Mouse (Mus musculus) C2C12 (cell line): ENCODE measurements around the gene Tbcel. TPM values are rescaled to one million over a fixed set of nuclear protein-coding genes. Genes with fewer than 3 reads are reported as not detected.

Source experiments
- H3K27me3 ChIP-seq: one replicate; pipeline ENCODE4 v1.6.1; 2011; ENCODE audit not compliant: control insufficient read depth, insufficient read depth, insufficient read length
- H3K36me3 ChIP-seq: one replicate; pipeline ENCODE4 v1.6.1; 2011; ENCODE audit not compliant: control insufficient read depth, insufficient read depth
- H3K4me3 ChIP-seq: one replicate; pipeline ENCODE4 v1.5.1; 2011; ENCODE audit warnings: mild to moderate bottlenecking, control low read depth; ENCODE audit not compliant: poor library complexity, insufficient read depth, severe bottlenecking
- H3K79me2 ChIP-seq: one replicate; pipeline ENCODE4 v1.6.1; 2011; ENCODE audit not compliant: control insufficient read depth, insufficient read depth
- H3K79me3 ChIP-seq: one replicate; pipeline ENCODE4 v1.6.1; 2011; ENCODE audit warnings: low read depth, control low read depth
- H3ac ChIP-seq: one replicate; pipeline ENCODE3; 2011; ENCODE audit warnings: low read depth; ENCODE audit not compliant: control insufficient read depth, insufficient read length
- CEBPB ChIP-seq: IDR thresholded peaks from one replicate; pipeline ENCODE4 v1.6.1; 2011; ENCODE audit warnings: low read depth, mild to moderate bottlenecking, control low read depth, moderate library complexity
- CTCF ChIP-seq: IDR thresholded peaks from one replicate; pipeline ENCODE4 v1.5.1; 2011; ENCODE audit not compliant: control insufficient read depth, insufficient read depth, insufficient read length
- FOSL1 ChIP-seq: IDR thresholded peaks from one replicate; pipeline ENCODE4 v1.8.0; 2011; ENCODE audit warnings: mild to moderate bottlenecking, low read length; ENCODE audit not compliant: poor library complexity, insufficient read depth, severe bottlenecking
- MAX ChIP-seq: IDR thresholded peaks from one replicate; pipeline ENCODE4 v1.6.1; 2011; ENCODE audit warnings: mild to moderate bottlenecking, control low read depth
- MYOD1 ChIP-seq: IDR thresholded peaks from one replicate; pipeline ENCODE4 v1.6.1; 2011; ENCODE audit warnings: low read depth; ENCODE audit not compliant: control insufficient read depth, insufficient read length
- MYOG ChIP-seq: IDR thresholded peaks from one replicate; pipeline ENCODE4 v1.6.1; 2011; ENCODE audit not compliant: control insufficient read depth, insufficient read length; ENCODE audit errors: extremely low read depth
- USF1 ChIP-seq: IDR thresholded peaks from one replicate; pipeline ENCODE4 v1.6.1; 2011; ENCODE audit warnings: low read depth, mild to moderate bottlenecking, control low read depth, moderate library complexity
- polyA plus RNA-seq: library from polyadenylated mRNA; unstranded; fragments of >200 nt; fragmentation: generic; extraction: Trizol; gene quantifications from one replicate; pipeline ENCODE4 v1.2.1, GENCODE M21; 2012; ENCODE audit warnings: missing spikeins

Tbcel gene
- polyA plus RNA-seq, 1 experiment = 5.3 TPM

GRCm38 (mm10) chr9:42399829-42400228 lies 107.8 kb downstream of the Tbcel start, which contains the start of gene Tecta:
TSS of gene Tecta (minus strand) at chr9:42399929.
- Histone ChIP-seq H3K36me3 (no peaks in the 10 kb centered on the region), H3K27me3 (peaks cover 3% of the 10 kb centered on the region), H3K4me3 (no peak within 1 kb of the TSS), H3K79me3 (no peaks in the 10 kb centered on the region), H3ac (no peak within 1 kb of the TSS), H3K79me2 (no peaks in the 10 kb centered on the region)
- TF ChIP-seq USF1 (no peak), CEBPB (no peak), MYOD1 (no peak), MAX (no peak), MYOG (no peak), CTCF (no peak), FOSL1 (no peak)

GRCm38 (mm10) chr9:42396141-42396540 lies 111.5 kb downstream of the Tbcel start:
- H3K79me3 ChIP-seq = no peaks in the 10 kb centered on the region
- no peaks in the 10 kb centered on the region for H3K27me3 ChIP-seq
- H3ac ChIP-seq = no peak overlapping the region
- no peaks in the 10 kb centered on the region for H3K79me2 ChIP-seq
- no peak overlapping the region for H3K4me3 ChIP-seq
- no peaks in the 10 kb centered on the region for H3K36me3 ChIP-seq
- TF ChIP-seq FOSL1 = no peak
- TF ChIP-seq CTCF = no peak
- no peak for TF ChIP-seq USF1
- no peak for TF ChIP-seq CEBPB
- no peak for TF ChIP-seq MYOD1
- no peak for TF ChIP-seq MYOG
- no peak for TF ChIP-seq MAX

GRCm38 (mm10) chr9:42394903-42395302 lies 112.7 kb downstream of the Tbcel start:
- H3K27me3 ChIP-seq = no peaks in the 10 kb centered on the region
- no peaks in the 10 kb centered on the region for H3K79me2 ChIP-seq
- H3K79me3 ChIP-seq = no peaks in the 10 kb centered on the region
- H3ac ChIP-seq = no peak overlapping the region
- H3K36me3 ChIP-seq = no peaks in the 10 kb centered on the region
- peak; percentile 60 for TF ChIP-seq MYOD1
- TF ChIP-seq USF1 = no peak
- TF ChIP-seq MAX = no peak
- TF ChIP-seq CTCF = no peak
- TF ChIP-seq FOSL1 = no peak
- TF ChIP-seq CEBPB = no peak
- H3K4me3 ChIP-seq = no peak overlapping the region

GRCm38 (mm10) chr9:42394321-42394720 lies 113.3 kb downstream of the Tbcel start:
- H3ac ChIP-seq = no peak overlapping the region
- H3K4me3 ChIP-seq = no peak overlapping the region
- no peaks in the 10 kb centered on the region for H3K27me3 ChIP-seq
- no peaks in the 10 kb centered on the region for H3K79me3 ChIP-seq
- H3K79me2 ChIP-seq = no peaks in the 10 kb centered on the region
- TF ChIP-seq CEBPB (no peak), USF1 (no peak), FOSL1 (no peak), MAX (no peak), CTCF (no peak), MYOD1 (no peak), MYOG (no peak)
- H3K36me3 ChIP-seq = no peaks in the 10 kb centered on the region

GRCm38 (mm10) chr9:42392927-42393326 lies 114.7 kb downstream of the Tbcel start:
- Histone ChIP-seq H3ac (no peak overlapping the region), H3K36me3 (no peaks in the 10 kb centered on the region), H3K27me3 (no peaks in the 10 kb centered on the region), H3K4me3 (no peak overlapping the region), H3K79me3 (no peaks in the 10 kb centered on the region), H3K79me2 (no peaks in the 10 kb centered on the region)
- TF ChIP-seq USF1 (no peak), MAX (peak; percentile 27)

GRCm38 (mm10) chr9:42388490-42388889 lies 119.1 kb downstream of the Tbcel start:
- H3K4me3 ChIP-seq = no peak overlapping the region
- H3K36me3 ChIP-seq = no peaks in the 10 kb centered on the region
- peaks cover 17% of the 10 kb centered on the region for H3K27me3 ChIP-seq
- H3K79me3 ChIP-seq = no peaks in the 10 kb centered on the region
- no peak overlapping the region for H3ac ChIP-seq
- peak; percentile 0 for TF ChIP-seq CTCF
- no peak for TF ChIP-seq MAX
- no peaks in the 10 kb centered on the region for H3K79me2 ChIP-seq
